Mouse (Mus musculus) hindbrain, embryonic 13.5 days (tissue): Measurements from ENCODE around the gene Mettl22. TPM values are rescaled to one million over a fixed set of nuclear protein-coding genes. Genes with fewer than 3 reads are reported as not detected.

ENCODE experiments used
- ATAC-seq: fragments of 200-750 bp; cut with Nextera tagmentation; 2 replicates; pipeline ENCODE4 v1.8.0; 2017; ENCODE audit warnings: moderate TSS enrichment; ENCODE audit not compliant: low FRiP score
- H3K27ac ChIP-seq: fragments of 300-500 bp; sonication (generic); 2 replicates; pipeline ENCODE4 v1.5.1; 2015; ENCODE audit warnings: inconsistent platforms, mild to moderate bottlenecking, moderate library complexity
- H3K27me3 ChIP-seq: fragments of 300-500 bp; sonication (generic); 2 replicates; pipeline ENCODE4 v1.6.1; 2015; ENCODE audit warnings: mild to moderate bottlenecking, inconsistent platforms
- H3K36me3 ChIP-seq: fragments of 300-500 bp; sonication (generic); 2 replicates; pipeline ENCODE4 v1.6.1; 2015; ENCODE audit warnings: mild to moderate bottlenecking, inconsistent platforms
- H3K4me1 ChIP-seq: fragments of 300-500 bp; sonication (generic); replicated peaks from 2 replicates; pipeline ENCODE4 v1.6.1; 2015; ENCODE audit warnings: inconsistent platforms
- H3K4me2 ChIP-seq: fragments of 300-500 bp; sonication (generic); 2 replicates; pipeline ENCODE4 v1.6.1; 2015; ENCODE audit warnings: inconsistent platforms, mild to moderate bottlenecking, moderate library complexity
- H3K4me3 ChIP-seq: fragments of 300-500 bp; sonication (generic); 2 replicates; pipeline ENCODE4 v1.5.1; 2015; ENCODE audit warnings: mild to moderate bottlenecking, inconsistent platforms
- H3K9ac ChIP-seq: fragments of 300-500 bp; sonication (generic); 2 replicates; pipeline ENCODE4 v1.6.1; 2015; ENCODE audit warnings: mild to moderate bottlenecking, inconsistent platforms
- H3K9me3 ChIP-seq: fragments of 300-500 bp; sonication (generic); 2 replicates; pipeline ENCODE4 v1.6.1; 2016; ENCODE audit warnings: inconsistent platforms
- WGBS: fragments of 180-500 bp; shearing (Covaris S2); methylation state at CpG from one replicate; pipeline ENCODE4 v1.1.7; 2015; 5-methylcytosine and 5-hydroxymethylcytosine counted together
- polyA plus RNA-seq: library from polyadenylated mRNA; unstranded; fragments of >200 nt; fragmentation: Nextera tagmentation; extraction: Ambion mirVana; gene quantifications from 2 replicates; pipeline ENCODE4 v1.2.1, GENCODE M21; 2015

Mettl22 gene
- polyA plus RNA-seq, 1 experiment from 2014 or later, result 34.6 TPM

GRCm38 (mm10) chr16:8458391-8458790 lies 12.2 kb upstream of the Mettl22 start:
- 91% methylated on average over 4 of the region's 4 CpGs for WGBS
- Histone ChIP-seq H3K36me3 (no peaks in the 10 kb centered on the region), H3K4me2 (no peak overlapping the region), H3K4me3 (no peak overlapping the region), H3K9me3 (no peaks in the 10 kb centered on the region), H3K9ac (no peak overlapping the region), H3K27ac (no peak overlapping the region), H3K27me3 (no peaks in the 10 kb centered on the region), H3K4me1 (0 out of 2 replicates have a peak, but pooled peaks cover 5% of the 10 kb centered on the region)
- ATAC-seq, result no peak

GRCm38 (mm10) chr16:8459098-8459497 lies 11.5 kb upstream of the Mettl22 start:
- Histone ChIP-seq H3K27me3 (no peaks in the 10 kb centered on the region), H3K4me1 (0 out of 2 replicates have a peak, but pooled peaks cover 5% of the 10 kb centered on the region), H3K9me3 (no peaks in the 10 kb centered on the region), H3K4me3 (no peak overlapping the region), H3K9ac (no peak overlapping the region), H3K36me3 (no peaks in the 10 kb centered on the region), H3K27ac (no peak overlapping the region), H3K4me2 (no peak overlapping the region)
- no peak for ATAC-seq
- 41% methylated on average over 6 of the region's 6 CpGs for WGBS

- H3K27ac ChIP-seq, result no peak overlapping the region
- peaks cover 3% of the 10 kb centered on the region; the same call in 1 of the 2 replicates for H3K36me3 ChIP-seq
- peaks cover 11% of the 10 kb centered on the region for H3K4me1 ChIP-seq
- 79% methylated on average over 2 of the region's 2 CpGs for WGBS
- H3K4me2 ChIP-seq, result peak overlapping the region; percentile 85
- peaks cover 7% of the 10 kb centered on the region; the same call in 1 of the 2 replicates for H3K27me3 ChIP-seq
- ATAC-seq, result peak; percentile 83
- H3K9me3 ChIP-seq, result no peaks in the 10 kb centered on the region
- H3K4me3 ChIP-seq, result peak overlapping the region; percentile 81
- no peak overlapping the region for H3K9ac ChIP-seq
Observed at GRCm38 (mm10) chr16:8470132-8470531, 456 bp upstream of the Mettl22 start.

GRCm38 (mm10) chr16:8487396-8488005 lies 16.9 kb downstream of the Mettl22 start:
- WGBS, result 97% methylated on average over 9 of the region's 9 CpGs
- Histone ChIP-seq H3K27ac (no peak overlapping the region), H3K9ac (no peak overlapping the region), H3K36me3 (peaks cover 73% of the 10 kb centered on the region), H3K4me2 (no peak overlapping the region), H3K4me1 (peaks cover 12% of the 10 kb centered on the region; the same call in 1 of the 2 replicates), H3K27me3 (no peaks in the 10 kb centered on the region), H3K4me3 (no peak overlapping the region), H3K9me3 (no peaks in the 10 kb centered on the region)
- no peak for ATAC-seq

GRCm38 (mm10) chr16:8489340-8489739 lies 18.8 kb downstream of the Mettl22 start:
- no peak overlapping the region for H3K27ac ChIP-seq
- H3K4me2 ChIP-seq, result no peak overlapping the region
- WGBS, result 75% methylated on average over 5 of the region's 5 CpGs
- no peak overlapping the region for H3K4me3 ChIP-seq
- H3K27me3 ChIP-seq, result 0 out of 2 replicates have a peak, but pooled peaks cover 5% of the 10 kb centered on the region
- H3K9me3 ChIP-seq, result no peaks in the 10 kb centered on the region
- peaks cover 60% of the 10 kb centered on the region for H3K36me3 ChIP-seq
- peaks cover 12% of the 10 kb centered on the region; the same call in 1 of the 2 replicates for H3K4me1 ChIP-seq
- H3K9ac ChIP-seq, result no peak overlapping the region
- ATAC-seq, result no peak

- no peak for ATAC-seq
- peaks cover 12% of the 10 kb centered on the region; the same call in 1 of the 2 replicates for H3K4me1 ChIP-seq
- WGBS, result 32% methylated on average over 13 of the region's 13 CpGs
- no peak overlapping the region for H3K9ac ChIP-seq
- H3K4me3 ChIP-seq, result no peak overlapping the region
- peak overlapping the region; percentile 62 for H3K27ac ChIP-seq
- peaks cover 35% of the 10 kb centered on the region for H3K36me3 ChIP-seq
- H3K9me3 ChIP-seq, result no peaks in the 10 kb centered on the region
- no peak overlapping the region for H3K4me2 ChIP-seq
- H3K27me3 ChIP-seq, result 0 out of 2 replicates have a peak, but pooled peaks cover 5% of the 10 kb centered on the region
Observed at GRCm38 (mm10) chr16:8491743-8492490, 21.3 kb downstream of the Mettl22 start.

GRCm38 (mm10) chr16:8494268-8494667 lies 23.7 kb downstream of the Mettl22 start:
- Histone ChIP-seq H3K4me2 (no peak overlapping the region), H3K4me3 (no peak overlapping the region), H3K36me3 (peaks cover 14% of the 10 kb centered on the region), H3K9me3 (no peaks in the 10 kb centered on the region), H3K27ac (no peak overlapping the region), H3K27me3 (0 out of 2 replicates have a peak, but pooled peaks cover 5% of the 10 kb centered on the region), H3K4me1 (peaks cover 12% of the 10 kb centered on the region; the same call in 1 of the 2 replicates), H3K9ac (no peak overlapping the region)
- ATAC-seq, result peak; percentile 36; the same call in 1 of the 2 replicates
- WGBS, result 24% methylated on average over 4 of the region's 4 CpGs

GRCm38 (mm10) chr16:8496967-8497366 lies 26.4 kb downstream of the Mettl22 start:
- no peak for ATAC-seq
- peaks cover 4% of the 10 kb centered on the region; the same call in 1 of the 2 replicates for H3K4me1 ChIP-seq
- H3K9ac ChIP-seq, result no peak overlapping the region
- H3K4me2 ChIP-seq, result no peak overlapping the region
- no peak overlapping the region for H3K27ac ChIP-seq
- H3K9me3 ChIP-seq, result no peaks in the 10 kb centered on the region
- H3K27me3 ChIP-seq, result 0 out of 2 replicates have a peak, but pooled peaks cover 5% of the 10 kb centered on the region
- H3K36me3 ChIP-seq, result no peaks in the 10 kb centered on the region
- 70% methylated on average over 2 of the region's 2 CpGs for WGBS
- no peak overlapping the region for H3K4me3 ChIP-seq

- H3K9me3 ChIP-seq, result no peaks in the 10 kb centered on the region
- no peak overlapping the region for H3K27ac ChIP-seq
- no peaks in the 10 kb centered on the region for H3K4me1 ChIP-seq
- no peaks in the 10 kb centered on the region for H3K36me3 ChIP-seq
- no peak overlapping the region for H3K4me2 ChIP-seq
- WGBS, result 49% methylated on average over 2 of the region's 2 CpGs
- no peak for ATAC-seq
- H3K4me3 ChIP-seq, result no peak overlapping the region
- no peaks in the 10 kb centered on the region for H3K27me3 ChIP-seq
- no peak overlapping the region for H3K9ac ChIP-seq
Observed at GRCm38 (mm10) chr16:8504271-8504670, 33.7 kb downstream of the Mettl22 start.

- peaks cover 17% of the 10 kb centered on the region for H3K4me1 ChIP-seq
- H3K27me3 ChIP-seq, result no peaks in the 10 kb centered on the region
- H3K9ac ChIP-seq, result no peak overlapping the region
- no peaks in the 10 kb centered on the region for H3K9me3 ChIP-seq
- no peak overlapping the region for H3K4me2 ChIP-seq
- ATAC-seq, result no peak
- H3K36me3 ChIP-seq, result no peaks in the 10 kb centered on the region
- no peak overlapping the region for H3K27ac ChIP-seq
- 81% methylated on average over 5 of the region's 5 CpGs for WGBS
- no peak overlapping the region for H3K4me3 ChIP-seq
Observed at GRCm38 (mm10) chr16:8509894-8510293, 39.3 kb downstream of the Mettl22 start.

- Histone ChIP-seq H3K36me3 (no peaks in the 10 kb centered on the region), H3K9ac (peak overlapping the region; percentile 79), H3K27me3 (no peaks in the 10 kb centered on the region), H3K4me2 (peak overlapping the region; percentile 76), H3K4me3 (peak overlapping the region; percentile 65), H3K27ac (peak overlapping the region; percentile 82), H3K4me1 (peaks cover 41% of the 10 kb centered on the region), H3K9me3 (no peaks in the 10 kb centered on the region)
- 0% methylated on average over 5 of the region's 5 CpGs for WGBS
- no peak for ATAC-seq
Observed at GRCm38 (mm10) chr16:8512830-8513229, 42.2 kb downstream of the Mettl22 start.

GRCm38 (mm10) chr16:8513236-8513906 lies 42.8 kb downstream of the Mettl22 start, which contains the start of gene Abat:
Gene Abat, plus strand, starts transcription at chr16:8513429.
- ATAC-seq, result peak; percentile 99
- Histone ChIP-seq H3K27me3 (no peaks in the 10 kb centered on the region), H3K27ac (peak within 1 kb of the TSS; percentile 82), H3K4me3 (peak within 1 kb of the TSS; percentile 65), H3K9me3 (no peaks in the 10 kb centered on the region), H3K4me2 (peak within 1 kb of the TSS; percentile 76), H3K36me3 (no peaks in the 10 kb centered on the region), H3K9ac (peak within 1 kb of the TSS; percentile 79), H3K4me1 (peaks cover 46% of the 10 kb centered on the region)
- under 1% methylated on average over 46 of the region's 46 CpGs for WGBS
